Mouse (Mus musculus) stomach, postnatal 0 days (tissue): ENCODE measurements around the gene Cpd.

Experiments
- CTCF ChIP-seq: IDR thresholded peaks from 2 replicates; pipeline ENCODE4 v1.5.1; 2016; ENCODE audit warnings: antibody characterized with exemption, low read depth, mild to moderate bottlenecking, moderate library complexity
- EP300 ChIP-seq: optimal IDR thresholded peaks from 2 replicates; pipeline ENCODE3; 2016; ENCODE audit warnings: antibody characterized with exemption

- TF ChIP-seq CTCF (peak; percentile 67), EP300 (no peak)
These were observed 102.3 kb downstream of the Cpd start for GRCm38 (mm10) chr11:76744550-76744949.
